Mouse (Mus musculus) liver, embryonic 14.5 days (tissue): Measurements from ENCODE around the gene Lsamp.

ENCODE experiments used
- CTCF ChIP-seq: IDR thresholded peaks from 2 replicates; pipeline ENCODE4 v1.5.1; 2016; ENCODE audit warnings: antibody characterized with exemption, low read depth, control low read depth
- EP300 ChIP-seq: IDR thresholded peaks from 2 replicates; pipeline ENCODE4 v1.6.1; 2016; ENCODE audit warnings: antibody characterized with exemption, low read depth

GRCm38 (mm10) chr16:41384288-41384687 is 1400.1 kb downstream of the Lsamp start:
- TF ChIP-seq CTCF (no peak), EP300 (no peak)
